Mouse (Mus musculus): ENCODE measurements at regions not wholly inside any gene's neighbourhood (a gene's known extent, or its start where the extent isn't known, plus 50 kb on each side); places are given as distances from the start of the nearest gene placed in this dataset.

GRCm38 (mm10) chr9:47386646-47387045, 143.3 kb upstream of the Cadm1 start:
- Histone ChIP-seq H3K9ac (no peak overlapping the region), H3K4me1 (replicated peaks) (peaks cover 31% of the 10 kb centered on the region), H3K4me2 (no peak overlapping the region), H3K27me3 (no peaks in the 10 kb centered on the region), H3K9me3 (no peaks in the 10 kb centered on the region), H3K4me3 (no peak overlapping the region), H3K36me3 (no peaks in the 10 kb centered on the region), H3K27ac (replicated peaks) (no peak overlapping the region)
- WGBS, result 50% methylated on average over 11 of the region's 11 CpGs
- 0 out of 2 replicates have a peak, but pooled peaks have one; percentile 34 for ATAC-seq (ENCODE audit: low FRiP score, low read depth)

DNA sequence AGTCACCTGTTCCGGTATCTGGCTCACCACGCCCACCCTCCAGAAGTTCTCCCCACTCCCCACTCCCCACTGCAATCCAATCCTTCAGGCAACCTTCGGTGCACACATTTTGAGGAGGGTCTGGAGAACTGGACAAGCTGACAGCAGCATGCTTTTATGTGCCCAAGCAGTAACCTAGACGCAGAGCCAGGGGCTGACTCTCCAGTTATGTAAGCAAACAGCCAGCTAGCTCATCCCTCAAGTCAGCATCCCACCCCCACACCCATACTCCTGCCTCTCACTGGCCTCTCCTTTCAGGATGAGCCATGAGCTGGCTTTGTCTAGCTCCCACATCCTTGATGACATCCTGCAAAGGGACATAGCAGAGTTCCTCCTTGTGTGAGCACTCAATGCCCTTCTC, 142.8 kb upstream of the Cadm1 start:
- Histone ChIP-seq H3K9me3 (no peaks in the 10 kb centered on the region), H3K9ac (no peak overlapping the region), H3K4me3 (no peak overlapping the region), H3K27me3 (no peaks in the 10 kb centered on the region), H3K36me3 (no peaks in the 10 kb centered on the region), H3K27ac (replicated peaks) (no peak overlapping the region), H3K4me1 (replicated peaks) (peaks cover 31% of the 10 kb centered on the region), H3K4me2 (no peak overlapping the region)
- ATAC-seq (ENCODE audit: low FRiP score, low read depth), result no peak
- WGBS, result 56% methylated on average over 4 of the region's 4 CpGs

GRCm38 (mm10) chr9:47387716-47388300, 142.2 kb upstream of the Cadm1 start:
- WGBS, result 45% methylated on average over 8 of the region's 8 CpGs

DNA sequence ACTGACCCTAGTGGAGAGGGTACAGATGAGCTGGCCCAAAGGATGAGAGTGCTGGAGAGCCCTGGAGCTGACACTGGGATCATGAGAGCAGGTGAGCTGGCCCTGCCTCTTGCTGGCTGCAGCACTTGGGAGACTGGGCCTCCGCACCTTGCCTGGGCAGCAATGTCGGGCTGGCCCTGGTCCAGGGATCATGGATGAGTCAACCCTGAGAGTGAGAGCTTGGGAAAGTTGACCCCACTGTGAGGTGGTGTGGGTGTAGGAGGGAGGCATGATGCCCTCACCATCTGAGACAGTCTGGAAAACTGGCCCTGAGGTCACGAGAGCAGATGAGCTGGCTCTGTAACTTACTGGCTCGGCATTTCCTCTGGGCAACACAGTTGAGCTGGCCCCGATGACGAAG, 140.1 kb upstream of the Cadm1 start:
- 96% methylated on average over 6 of the region's 6 CpGs for WGBS
- H3K27ac ChIP-seq (replicated peaks), result no peak overlapping the region
- H3K27me3 ChIP-seq, result no peaks in the 10 kb centered on the region; the same call in 1 of the 2 replicates
- no peak for ATAC-seq (ENCODE audit: low FRiP score, low read depth)
- peaks cover 20% of the 10 kb centered on the region for H3K4me1 ChIP-seq (replicated peaks)
- no peaks in the 10 kb centered on the region for H3K9me3 ChIP-seq
- H3K4me2 ChIP-seq, result no peak overlapping the region
- H3K4me3 ChIP-seq, result no peak overlapping the region
- H3K36me3 ChIP-seq, result no peaks in the 10 kb centered on the region
- H3K9ac ChIP-seq, result no peak overlapping the region

More at GRCm38 (mm10) chr9:47387716-47388300, 142.2 kb upstream of the Cadm1 start:
- H3K27ac ChIP-seq (replicated peaks), result no peak overlapping the region
- no peaks in the 10 kb centered on the region for H3K36me3 ChIP-seq
- no peak overlapping the region for H3K9ac ChIP-seq
- ATAC-seq (ENCODE audit: low FRiP score, low read depth), result no peak
- H3K9me3 ChIP-seq, result no peaks in the 10 kb centered on the region
- peaks cover 31% of the 10 kb centered on the region for H3K4me1 ChIP-seq (replicated peaks)
- H3K4me2 ChIP-seq, result no peak overlapping the region
- H3K4me3 ChIP-seq, result no peak overlapping the region
- H3K27me3 ChIP-seq, result no peaks in the 10 kb centered on the region

- no peak overlapping the region for H3K27ac ChIP-seq (replicated peaks)
- no peak overlapping the region for H3K4me3 ChIP-seq
- no peaks in the 10 kb centered on the region for H3K36me3 ChIP-seq
- WGBS, result 85% methylated on average over 5 of the region's 5 CpGs
- ATAC-seq (ENCODE audit: low FRiP score, low read depth), result no peak
- H3K27me3 ChIP-seq, result no peaks in the 10 kb centered on the region; the same call in 1 of the 2 replicates
- peaks cover 13% of the 10 kb centered on the region for H3K4me1 ChIP-seq (replicated peaks)
- no peak overlapping the region for H3K9ac ChIP-seq
- H3K4me2 ChIP-seq, result no peak overlapping the region
- H3K9me3 ChIP-seq, result no peaks in the 10 kb centered on the region
Measured at GRCm38 (mm10) chr9:47391669-47392068, 138.3 kb upstream of the Cadm1 start.

DNA sequence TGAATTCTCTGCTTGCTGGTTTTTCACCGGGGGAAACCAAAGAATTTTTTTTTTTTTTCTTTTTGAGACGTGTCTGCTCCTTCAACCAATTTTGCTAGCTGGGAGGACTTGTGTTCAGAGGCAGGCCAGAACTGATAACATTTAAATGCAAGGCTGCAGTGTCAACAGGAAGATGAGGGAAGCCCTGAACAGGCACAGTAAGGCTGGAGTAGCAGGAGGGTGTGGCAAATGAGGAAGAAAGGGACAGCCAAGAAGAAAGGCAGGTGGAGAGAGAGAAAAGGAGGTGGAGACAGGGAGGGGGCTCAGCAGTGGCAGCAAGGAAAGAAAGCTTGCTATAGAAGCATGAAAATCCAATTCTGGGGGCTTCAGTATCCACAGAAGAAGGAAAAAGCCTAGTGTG, 130.4 kb upstream of the Cadm1 start:
- H3K27ac ChIP-seq (replicated peaks), result no peak overlapping the region
- H3K4me1 ChIP-seq (replicated peaks), result no peaks in the 10 kb centered on the region; the same call in 1 of the 2 replicates
- H3K9me3 ChIP-seq, result no peaks in the 10 kb centered on the region
- H3K9ac ChIP-seq, result no peak overlapping the region
- no peak overlapping the region for H3K4me3 ChIP-seq
- H3K27me3 ChIP-seq, result peaks cover 23% of the 10 kb centered on the region; the same call in 1 of the 2 replicates
- H3K4me2 ChIP-seq, result no peak overlapping the region
- no peaks in the 10 kb centered on the region for H3K36me3 ChIP-seq
- WGBS, result 12% methylated on average over 2 of the region's 2 CpGs
- ATAC-seq (ENCODE audit: low FRiP score, low read depth), result no peak

GRCm38 (mm10) chr9:47400117-47400823, 129.7 kb upstream of the Cadm1 start:
- H3K36me3 ChIP-seq, result no peaks in the 10 kb centered on the region
- no peak overlapping the region for H3K4me2 ChIP-seq
- no peak overlapping the region for H3K9ac ChIP-seq
- H3K4me1 ChIP-seq (replicated peaks), result peaks cover 5% of the 10 kb centered on the region
- no peak for ATAC-seq (ENCODE audit: low FRiP score, low read depth)
- H3K27ac ChIP-seq (replicated peaks), result no peak overlapping the region
- no peak overlapping the region for H3K4me3 ChIP-seq
- H3K9me3 ChIP-seq, result no peaks in the 10 kb centered on the region
- H3K27me3 ChIP-seq, result peaks cover 23% of the 10 kb centered on the region; the same call in 1 of the 2 replicates
- WGBS, result 55% methylated on average over 7 of the region's 7 CpGs

- H3K4me3 ChIP-seq, result no peak overlapping the region
- no peak for ATAC-seq (ENCODE audit: low FRiP score, low read depth)
- WGBS, result 91% methylated on average over 11 of the region's 11 CpGs
- no peak overlapping the region for H3K27ac ChIP-seq (replicated peaks)
- H3K4me2 ChIP-seq, result no peak overlapping the region
- no peaks in the 10 kb centered on the region for H3K9me3 ChIP-seq
- no peak overlapping the region for H3K9ac ChIP-seq
- peaks cover 23% of the 10 kb centered on the region; the same call in 1 of the 2 replicates for H3K27me3 ChIP-seq
- no peaks in the 10 kb centered on the region for H3K36me3 ChIP-seq
- peaks cover 5% of the 10 kb centered on the region for H3K4me1 ChIP-seq (replicated peaks)
Measured at GRCm38 (mm10) chr9:47401511-47401910, 128.5 kb upstream of the Cadm1 start.

GRCm38 (mm10) chr9:47403317-47403716, 126.7 kb upstream of the Cadm1 start:
- H3K9me3 ChIP-seq, result no peaks in the 10 kb centered on the region
- peaks cover 20% of the 10 kb centered on the region for H3K27me3 ChIP-seq
- H3K4me3 ChIP-seq, result no peak overlapping the region
- H3K4me1 ChIP-seq (replicated peaks), result peaks cover 13% of the 10 kb centered on the region
- no peak overlapping the region for H3K9ac ChIP-seq
- H3K27ac ChIP-seq (replicated peaks), result no peak overlapping the region
- no peak overlapping the region for H3K4me2 ChIP-seq
- WGBS, result 49% methylated on average over 11 of the region's 11 CpGs
- no peaks in the 10 kb centered on the region for H3K36me3 ChIP-seq
- ATAC-seq (ENCODE audit: low FRiP score, low read depth), result no peak

- ATAC-seq (ENCODE audit: low FRiP score, low read depth), result no peak
- no peak overlapping the region for H3K4me2 ChIP-seq
Measured at GRCm38 (mm10) chr9:47404821-47405220, 125.2 kb upstream of the Cadm1 start.

GRCm38 (mm10) chr9:47405547-47405946, 124.4 kb upstream of the Cadm1 start:
- no peak overlapping the region for H3K27ac ChIP-seq (replicated peaks)
- 59% methylated on average over 4 of the region's 4 CpGs for WGBS
- H3K4me2 ChIP-seq, result no peak overlapping the region
- peaks cover 12% of the 10 kb centered on the region for H3K27me3 ChIP-seq
- no peaks in the 10 kb centered on the region for H3K36me3 ChIP-seq
- no peak for ATAC-seq (ENCODE audit: low FRiP score, low read depth)
- no peak overlapping the region for H3K9ac ChIP-seq
- peaks cover 13% of the 10 kb centered on the region for H3K4me1 ChIP-seq (replicated peaks)
- no peaks in the 10 kb centered on the region for H3K9me3 ChIP-seq
- H3K4me3 ChIP-seq, result no peak overlapping the region

More at GRCm38 (mm10) chr9:47404821-47405220, 125.2 kb upstream of the Cadm1 start:
- H3K27ac ChIP-seq (replicated peaks), result no peak overlapping the region
- H3K4me3 ChIP-seq, result no peak overlapping the region
- H3K9ac ChIP-seq, result no peak overlapping the region
- no peaks in the 10 kb centered on the region for H3K36me3 ChIP-seq
- peaks cover 13% of the 10 kb centered on the region for H3K4me1 ChIP-seq (replicated peaks)
- 52% methylated on average over 3 of the region's 3 CpGs for WGBS
- H3K27me3 ChIP-seq, result peaks cover 14% of the 10 kb centered on the region
- H3K9me3 ChIP-seq, result no peaks in the 10 kb centered on the region

DNA sequence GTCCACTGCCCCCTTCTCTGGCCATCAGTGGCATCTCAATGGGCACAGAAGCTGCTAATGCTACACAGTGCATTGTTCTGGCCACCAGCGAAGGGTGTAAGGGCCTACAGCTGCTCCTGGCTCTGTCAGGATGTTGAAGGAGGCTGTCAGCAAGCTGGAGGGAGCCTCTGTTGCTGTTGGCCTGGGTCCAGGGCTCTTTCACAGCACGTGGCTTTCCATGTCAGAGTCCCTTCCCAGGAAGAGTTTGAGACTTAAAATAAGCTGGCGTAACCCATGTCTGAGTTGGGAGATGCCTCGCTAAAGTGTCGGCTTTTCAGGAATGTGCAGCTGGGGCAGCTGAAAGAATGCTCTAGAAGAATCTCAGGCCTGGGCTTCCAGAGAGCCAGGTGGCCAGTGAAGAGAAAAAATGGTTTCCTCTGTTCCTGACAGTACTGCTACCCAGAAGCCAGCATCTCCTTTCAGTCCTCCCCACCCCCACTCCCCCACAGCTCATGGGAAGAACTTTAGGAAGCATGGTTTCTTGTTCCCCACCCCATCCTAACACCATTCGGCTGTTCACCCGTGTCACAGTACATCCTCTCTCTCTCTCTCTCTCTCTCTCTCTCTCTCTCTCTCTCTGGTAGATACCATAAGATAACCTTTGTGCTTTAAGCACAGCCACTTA, 122.8 kb upstream of the Cadm1 start:
- Histone ChIP-seq H3K27me3 (peaks cover 9% of the 10 kb centered on the region; the same call in 1 of the 2 replicates), H3K4me2 (no peak overlapping the region), H3K4me1 (replicated peaks) (peaks cover 13% of the 10 kb centered on the region), H3K4me3 (no peak overlapping the region), H3K36me3 (no peaks in the 10 kb centered on the region), H3K9me3 (no peaks in the 10 kb centered on the region), H3K27ac (replicated peaks) (no peak overlapping the region), H3K9ac (no peak overlapping the region)
- 41% methylated on average over 7 of the region's 7 CpGs for WGBS
- ATAC-seq (ENCODE audit: low FRiP score, low read depth), result peak; percentile 77
